Mouse (Mus musculus): ENCODE measurements around the gene Serpina3f. TPM values are rescaled to one million over a fixed set of nuclear protein-coding genes. Genes with fewer than 3 reads are reported as not detected.

Gene Serpina3f
- total RNA-seq (2021), result not detected
- long read RNA-seq, experiment 1, result 0 reads
- long read RNA-seq, experiment 2, result 0 reads

DNA sequence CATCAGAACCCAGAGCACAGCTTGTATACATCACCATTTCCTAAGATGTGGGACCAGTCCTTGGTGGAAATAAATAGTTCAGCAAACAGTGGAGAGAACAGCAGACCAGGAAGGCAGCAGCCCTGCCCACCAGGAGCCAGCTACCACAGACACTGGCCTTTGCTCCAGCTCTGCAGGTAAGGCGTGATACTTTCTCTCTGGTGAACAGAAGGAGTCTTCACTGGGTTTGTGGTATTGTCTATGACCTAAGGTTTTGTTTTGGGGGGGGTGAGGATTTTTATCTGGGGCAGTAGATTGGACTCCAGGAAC, at the start of gene Serpina3f:
Gene Serpina3f, plus strand, starts transcription at position 100 of the 309 bp plus-strand sequence.
- intact Hi-C loops (cut with DNase I), result no loop called here
- TF ChIP-seq CTCF (IDR thresholded peaks at IDR 0.05), result no peak
- Histone ChIP-seq H3K4me3 (no peak within 1 kb of the TSS), H3K27ac (no peak within 1 kb of the TSS)
- DNase-seq (ENCODE audit: extremely low spot score in 1 of 2, low spot score in 2 of 2), result no peak

- TF ChIP-seq CTCF (IDR thresholded peaks at IDR 0.05), result no peak
- intact Hi-C loops (cut with DNase I), result no loop called here
- H3K27ac ChIP-seq, result no peak overlapping the region
- H3K4me3 ChIP-seq, result no peak overlapping the region
- no peak for DNase-seq (ENCODE audit: extremely low spot score in 1 of 2, low spot score in 2 of 2)
These were observed 39.6 kb upstream of the Serpina3f start for GRCm38 (mm10) chr12:104174747-104175146.

GRCm38 (mm10) chr12:104175636-104176035, 38.7 kb upstream of the Serpina3f start:
- DNase-seq (ENCODE audit: extremely low spot score in 1 of 2, low spot score in 2 of 2), result no peak
- no peak overlapping the region for H3K27ac ChIP-seq
- no peak overlapping the region for H3K4me3 ChIP-seq
- intact Hi-C loops (cut with DNase I), result no loop called here
- TF ChIP-seq CTCF (IDR thresholded peaks at IDR 0.05), result no peak

DNA sequence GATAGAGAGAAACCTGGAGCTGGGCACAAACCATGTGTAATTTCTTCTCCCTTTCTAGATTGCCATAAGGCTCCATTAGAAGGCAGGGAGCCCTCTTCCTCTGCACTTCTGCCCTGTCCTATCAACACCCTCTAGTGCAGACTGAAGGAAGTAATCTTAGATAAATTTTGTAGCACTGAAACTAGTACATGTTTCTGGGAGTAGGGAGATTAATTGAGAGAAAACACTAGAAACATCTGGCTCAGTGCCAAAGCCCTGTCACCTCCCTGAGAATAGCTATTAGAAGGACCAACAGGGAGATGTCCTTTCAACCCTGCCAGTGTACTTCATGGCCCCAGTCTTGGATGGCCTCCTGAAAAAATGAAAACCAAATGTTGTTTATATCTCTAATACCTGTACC, 35.8 kb upstream of the Serpina3f start:
- Histone ChIP-seq H3K27ac (no peak overlapping the region), H3K4me3 (no peak overlapping the region)
- no peak for DNase-seq (ENCODE audit: extremely low spot score in 1 of 2, low spot score in 2 of 2)
- TF ChIP-seq CTCF (IDR thresholded peaks at IDR 0.05), result no peak
- intact Hi-C loops (cut with DNase I), result no loop called here

DNA sequence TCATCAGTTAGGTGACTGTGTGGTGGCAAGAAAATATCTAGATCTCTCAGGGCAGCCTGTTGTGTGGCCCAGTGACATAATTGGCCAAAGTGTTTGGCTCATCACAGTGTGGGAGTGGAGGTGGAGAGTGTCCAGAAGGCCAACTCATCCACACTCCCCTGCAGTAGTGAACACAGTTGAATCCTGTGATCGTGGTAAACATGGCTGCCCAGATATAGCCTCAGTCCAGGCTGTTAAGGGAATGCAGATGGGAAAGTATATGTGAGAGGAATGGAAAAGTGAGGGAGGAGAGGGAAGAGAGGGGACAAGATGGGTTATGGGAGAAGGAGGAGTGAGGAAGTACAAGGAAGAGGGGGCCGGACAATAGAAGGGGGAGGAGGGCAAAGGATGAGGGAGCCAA, 35.4 kb upstream of the Serpina3f start:
- TF ChIP-seq CTCF (IDR thresholded peaks at IDR 0.05), result no peak
- Histone ChIP-seq H3K27ac (no peak overlapping the region), H3K4me3 (no peak overlapping the region)
- DNase-seq (ENCODE audit: extremely low spot score in 1 of 2, low spot score in 2 of 2), result no peak
- intact Hi-C loops (cut with DNase I), result no loop called here

DNA sequence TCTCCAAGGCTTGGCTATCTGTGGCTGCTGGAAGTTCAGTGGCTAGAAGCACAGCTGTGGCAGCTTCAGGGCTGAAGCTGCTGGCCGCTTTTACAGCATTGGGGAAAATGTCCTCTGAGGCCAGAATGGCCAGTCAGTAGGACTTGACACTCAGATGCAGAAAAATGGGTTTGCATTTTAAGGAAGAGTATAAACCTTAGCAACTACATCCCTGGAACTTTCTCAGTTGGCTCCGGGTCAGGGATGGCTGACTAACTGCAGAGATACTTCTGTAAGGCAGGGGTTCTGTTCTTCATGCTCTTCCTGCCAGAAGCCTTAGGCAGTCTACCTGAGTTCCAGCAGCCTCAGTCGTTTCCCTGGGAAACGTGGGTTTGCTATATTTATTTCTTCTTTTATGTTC, 29.3 kb upstream of the Serpina3f start:
- intact Hi-C loops (cut with DNase I), result no loop called here
- no peak for TF ChIP-seq CTCF (IDR thresholded peaks at IDR 0.05)
- no peak overlapping the region for H3K27ac ChIP-seq
- H3K4me3 ChIP-seq, result no peak overlapping the region
- no peak for DNase-seq (ENCODE audit: extremely low spot score in 1 of 2, low spot score in 2 of 2)

DNA sequence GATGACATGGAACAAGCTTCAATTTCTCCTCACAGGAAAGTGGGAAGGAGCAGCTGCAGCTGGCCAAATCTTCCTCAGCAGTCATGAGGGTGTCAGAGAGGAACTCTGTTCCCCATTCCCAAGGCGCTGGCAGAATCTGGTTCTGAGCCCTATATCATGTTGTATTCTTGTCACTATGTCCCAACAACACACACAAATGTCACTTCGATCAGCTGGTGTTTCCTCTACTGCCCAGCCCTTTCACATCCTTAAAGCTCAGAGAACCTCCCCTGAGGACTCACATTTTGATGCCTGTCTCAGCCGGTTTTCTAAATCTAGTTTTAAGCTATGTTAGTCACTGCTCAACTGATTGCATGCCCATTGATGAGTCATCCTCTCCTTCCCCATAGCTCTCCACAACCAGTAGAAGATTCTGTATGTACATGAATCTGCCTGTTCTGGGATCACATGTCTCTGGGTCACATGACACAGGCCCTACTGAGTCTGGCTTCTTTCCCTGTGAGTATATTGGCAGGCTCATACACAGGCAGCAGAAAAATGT, 28.2 kb upstream of the Serpina3f start:
- Histone ChIP-seq H3K4me3 (no peak overlapping the region), H3K27ac (no peak overlapping the region)
- no peak for DNase-seq (ENCODE audit: extremely low spot score in 1 of 2, low spot score in 2 of 2)
- intact Hi-C loops (cut with DNase I), result no loop called here
- TF ChIP-seq CTCF (IDR thresholded peaks at IDR 0.05), result no peak

GRCm38 (mm10) chr12:104189246-104189645, 25.1 kb upstream of the Serpina3f start:
- Histone ChIP-seq H3K27ac (no peak overlapping the region), H3K4me3 (no peak overlapping the region)
- TF ChIP-seq CTCF (IDR thresholded peaks at IDR 0.05), result no peak
- no peak for DNase-seq (ENCODE audit: extremely low spot score in 1 of 2, low spot score in 2 of 2)
- intact Hi-C loops (cut with DNase I), result no loop called here

- DNase-seq (ENCODE audit: extremely low spot score in 1 of 2, low spot score in 2 of 2), result no peak
- H3K27ac ChIP-seq, result no peak overlapping the region
- intact Hi-C loops (cut with DNase I), result no loop called here
- TF ChIP-seq CTCF (IDR thresholded peaks at IDR 0.05), result no peak
- H3K4me3 ChIP-seq, result no peak overlapping the region
These were observed 23.5 kb upstream of the Serpina3f start for GRCm38 (mm10) chr12:104190852-104191251.

DNA sequence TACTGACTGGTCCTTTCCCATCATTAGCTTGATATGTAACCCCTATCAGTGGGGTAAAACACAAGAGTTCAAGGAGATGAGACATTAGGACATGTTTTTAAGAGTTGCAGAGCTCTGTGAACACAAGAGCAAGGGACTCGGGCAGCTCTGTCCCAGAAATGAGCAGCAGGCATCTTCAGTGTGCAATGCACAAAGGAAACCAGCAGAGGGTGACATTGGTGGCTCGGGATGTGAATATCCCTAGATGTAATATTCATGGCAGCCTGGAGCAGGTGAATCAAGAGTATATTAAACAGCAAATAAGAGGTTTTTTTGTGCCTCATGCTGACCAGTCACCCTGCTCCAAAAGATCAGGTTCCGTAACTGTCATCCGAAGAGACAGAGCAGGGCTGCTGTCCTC, 5.2 kb upstream of the Serpina3f start:
- Histone ChIP-seq H3K27ac (no peak overlapping the region), H3K4me3 (no peak overlapping the region)
- intact Hi-C loops (cut with DNase I), result no loop called here
- TF ChIP-seq CTCF (IDR thresholded peaks at IDR 0.05), result peak; percentile 24
- no peak for DNase-seq (ENCODE audit: extremely low spot score in 1 of 2, low spot score in 2 of 2)

- no peak overlapping the region for H3K27ac ChIP-seq
- DNase-seq (ENCODE audit: extremely low spot score in 1 of 2, low spot score in 2 of 2), result no peak
- no peak overlapping the region for H3K4me3 ChIP-seq
- TF ChIP-seq CTCF (IDR thresholded peaks at IDR 0.05), result no peak
- intact Hi-C loops (cut with DNase I), result no loop called here
These were observed 4.5 kb upstream of the Serpina3f start for GRCm38 (mm10) chr12:104209802-104210201.

DNA sequence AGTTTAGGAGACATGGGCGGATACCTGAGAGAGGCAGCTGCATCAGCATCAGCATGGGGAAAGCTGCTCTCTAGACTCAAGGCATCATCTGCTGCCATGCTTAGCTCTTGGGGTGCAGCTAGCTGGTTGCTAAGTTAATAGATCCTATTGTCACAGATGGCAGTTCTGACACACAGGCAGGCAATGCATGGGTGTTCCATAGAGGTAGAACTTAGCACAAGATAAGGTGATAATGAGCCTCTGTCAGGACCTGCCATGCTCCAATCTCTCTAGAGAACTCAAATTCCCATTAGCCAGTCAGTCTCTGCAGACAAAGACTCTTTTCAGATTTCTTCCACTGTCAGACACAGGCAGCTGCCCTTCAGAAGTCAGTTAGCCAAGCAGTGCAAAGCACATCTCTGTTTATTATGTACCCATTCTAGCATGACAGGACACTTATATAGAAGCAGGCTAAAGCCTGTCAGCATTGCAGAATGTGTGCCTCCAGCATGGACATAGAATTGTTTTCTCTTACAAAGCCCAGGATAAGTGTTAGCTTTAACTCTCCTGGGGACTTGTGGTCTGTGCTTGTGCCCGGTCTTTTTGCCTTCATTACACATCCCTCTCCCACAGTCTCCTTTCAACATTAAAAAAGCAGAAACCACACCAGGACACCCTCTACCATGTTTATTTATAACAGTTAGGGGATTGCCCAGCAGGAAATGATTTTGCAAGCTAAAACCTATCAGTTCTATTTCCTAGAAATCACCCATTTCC, 477 bp upstream of the Serpina3f start:
- no peak overlapping the region for H3K4me3 ChIP-seq
- intact Hi-C loops (cut with DNase I), result no loop called here
- H3K27ac ChIP-seq, result no peak overlapping the region
- no peak for TF ChIP-seq CTCF (IDR thresholded peaks at IDR 0.05)
- DNase-seq (ENCODE audit: extremely low spot score in 1 of 2, low spot score in 2 of 2), result no peak

DNA sequence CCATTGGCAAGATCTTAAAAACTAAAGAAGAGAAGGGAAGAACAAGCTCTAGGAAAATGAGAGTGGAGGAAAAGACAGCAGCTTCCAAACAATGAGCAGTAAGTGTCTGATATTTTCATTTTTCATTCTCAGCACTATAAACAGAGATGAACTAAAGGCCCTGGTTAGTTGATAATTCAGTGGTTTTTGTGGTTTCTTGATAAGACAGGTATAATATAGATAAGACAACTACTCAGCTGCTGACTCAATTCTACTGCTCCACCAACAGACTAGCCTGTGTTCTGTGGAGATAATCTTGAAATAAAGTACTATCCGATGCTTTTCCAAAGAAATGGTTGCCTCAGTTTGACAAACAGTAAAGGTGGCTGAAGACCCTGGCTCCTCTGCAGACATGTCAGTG, 905 bp downstream of the Serpina3f start:
- no peak for DNase-seq (ENCODE audit: extremely low spot score in 1 of 2, low spot score in 2 of 2)
- Histone ChIP-seq H3K4me3 (no peak overlapping the region), H3K27ac (no peak overlapping the region)
- no peak for TF ChIP-seq CTCF (IDR thresholded peaks at IDR 0.05)
- intact Hi-C loops (cut with DNase I), result no loop called here

Data from left cerebral cortex, adult 2 months (tissue).